ENCODE assay signal across 27 mouse cellular contexts in genomic region chr14:116869996-116870395, GRCm38 (mm10). TPM values are rescaled to one million over a fixed set of nuclear protein-coding genes. Genes with fewer than 3 reads are reported as not detected.
A peak's percentile ranks its signal among the peaks of the same experiment; 100 is the strongest.
DNase-seq lines count a peak whose midpoint lies in the region; ATAC-seq and TF ChIP-seq lines count a peak whose summit lies in the region.
"Had no signal": no experiment of that assay in that cellular context is flagged by ENCODE, and none has a peak within 500 bp of the region (broad histone marks: within the 10 kb centered on the region; RNA-seq: fewer than 3 reads in every experiment).

No protein-coding gene starts in this region.

- H3K36me3 ChIP-seq in ES-E14 (ENCODE audit: control insufficient read depth, insufficient read depth, low read length, poor library complexity, severe bottlenecking) = no peaks in the 10 kb centered on the region
- H3K36me3 ChIP-seq in forebrain, embryonic 13.5 days (ENCODE audit: poor library complexity, severe bottlenecking) = no peaks in the 10 kb centered on the region
- no peaks in the 10 kb centered on the region for H3K36me3 ChIP-seq in liver, embryonic 11.5 days (ENCODE audit: control insufficient read depth, insufficient read depth, low read length)
- H3K36me3 ChIP-seq: G1E had no signal

- no peak overlapping the region for H3K4me3 ChIP-seq in ES-E14 (ENCODE audit: insufficient read depth in 1 of 2, low read depth in 1 of 2, low read length in 2 of 2, poor library complexity in 1 of 2, severe bottlenecking in 1 of 2)
- H3K4me3 ChIP-seq in forebrain, embryonic 13.5 days = no peak overlapping the region
- no peak overlapping the region for H3K4me3 ChIP-seq in liver, embryonic 11.5 days (ENCODE audit: low read depth, low read length)

- no peak overlapping the region for H3K27ac ChIP-seq in ES-E14 (ENCODE audit: insufficient read depth, low read depth, low read length, poor library complexity, severe bottlenecking)
- no peak overlapping the region for H3K27ac ChIP-seq in forebrain, embryonic 13.5 days
- no peak overlapping the region for H3K27ac ChIP-seq in liver, embryonic 11.5 days (ENCODE audit: low read depth, low read length)

- H3K27me3 ChIP-seq in forebrain, embryonic 13.5 days = no peaks in the 10 kb centered on the region
- H3K27me3 ChIP-seq in liver, embryonic 11.5 days (replicated peaks; ENCODE audit: control insufficient read depth, insufficient read depth, low read length) = no peaks in the 10 kb centered on the region
- H3K27me3 ChIP-seq: CH12.LX had no signal

- H3K4me2 ChIP-seq in forebrain, embryonic 13.5 days = no peak overlapping the region
- no peak overlapping the region for H3K4me2 ChIP-seq in liver, embryonic 11.5 days

- H3K9ac ChIP-seq in ES-E14 (ENCODE audit: insufficient read depth, low read depth, low read length, poor library complexity, severe bottlenecking) = no peak overlapping the region
- no peak overlapping the region for H3K9ac ChIP-seq in forebrain, embryonic 13.5 days
- no peak overlapping the region for H3K9ac ChIP-seq in liver, embryonic 11.5 days (ENCODE audit: low read depth, low read length)

- WGBS in forebrain, embryonic 13.5 days = 92% methylated on average over 2 of the region's 2 CpGs
- 83% methylated on average over 2 of the region's 2 CpGs for WGBS in liver, embryonic 11.5 days

- peaks cover 0 to 2% of the 10 kb centered on the region in 2 experiments; a peak in 1 of 4 replicates for H3K4me1 ChIP-seq in ES-E14 (ENCODE audit: control insufficient read depth in 2 of 2, insufficient read depth in 2 of 2, low read length in 2 of 2, poor library complexity in 1 of 2)
- no peaks in the 10 kb centered on the region for H3K4me1 ChIP-seq in forebrain, embryonic 13.5 days
- H3K4me1 ChIP-seq in liver, embryonic 11.5 days (replicated peaks; ENCODE audit: control insufficient read depth, insufficient read depth, low read length) = no peaks in the 10 kb centered on the region

- no peaks in the 10 kb centered on the region for H3K9me3 ChIP-seq in ES-E14 (ENCODE audit: control insufficient read depth, insufficient read depth, low read depth, low read length)
- H3K9me3 ChIP-seq in forebrain, embryonic 13.5 days (replicated peaks) = no peaks in the 10 kb centered on the region; the same call in 1 of the 2 replicates
- no peaks in the 10 kb centered on the region for H3K9me3 ChIP-seq in liver, embryonic 11.5 days (ENCODE audit: control insufficient read depth, low read length)

- no peak for ATAC-seq in erythroid progenitor cell, adult 5-6 weeks (replicated peaks; ENCODE audit: low FRiP score, poor library complexity, severe bottlenecking)
- no peak for ATAC-seq in forebrain, embryonic 13.5 days
- no peak for ATAC-seq in liver, embryonic 11.5 days (replicated peaks; ENCODE audit: low FRiP score)
- ATAC-seq: activated CD4-positive, CD25-positive, alpha-beta regulatory T cell, adult 4 months; CD4-positive, CD25-positive, alpha-beta regulatory T cell, adult 4 months; Patski had no signal

- DNase-seq in ES-CJ7 (ENCODE audit: low read depth, low spot score) = peak; percentile 65
- DNase-seq in ES-E14 (ENCODE audit: low read depth, low spot score) = peak; percentile 28
- peak; percentile 73 for DNase-seq in R1 (ENCODE audit: low read depth, low spot score)
- peak; percentile 72 for DNase-seq in ZHBTc4 (ENCODE audit: low read depth, low spot score)
- no peak for DNase-seq in adrenal gland, postnatal 25 days
- no peak for DNase-seq in liver, embryonic 11.5 days (ENCODE audit: low spot score)
- DNase-seq: adrenal gland, adult 2 months; adrenal gland, adult 8-10 months; adrenal gland, postnatal 10 days; adrenal gland, postnatal 14 days; adrenal gland, postnatal 36 days; B cell, adult 2 months; cerebellum, adult 11 months; cerebellum, adult 11-12 months; cerebellum, adult 18-20 months; cerebellum, adult 2 months; cerebellum, adult 8-10 months; cerebellum, adult 9-10 months; cerebellum, adult 9-11 months had no signal

- in situ Hi-C loops in ES-E14 (cut with MboI; ENCODE audit: low sequenced_read_pairs in 2 of 2, unreplicated experiment in 2 of 2) = no loop called here

TF ChIP-seq in ES-E14, 5 proteins besides CTCF, POLR2A, EP300 and RAD21:
- TF ChIP-seq ZC3H11A (IDR thresholded peaks at IDR 0.05; ENCODE audit: borderline replicate concordance, low read depth, low read length) = no peak
- TF ChIP-seq ZNF384 (IDR thresholded peaks at IDR 0.05; ENCODE audit: low read depth, low read length) = no peak
- TF ChIP-seq CHD2 (IDR thresholded peaks at IDR 0.05; ENCODE audit: low read depth, low read length) = no peak
- no peak for TF ChIP-seq HCFC1 (IDR thresholded peaks at IDR 0.05; ENCODE audit: borderline replicate concordance, insufficient read depth, low read length)
- no peak for TF ChIP-seq MAFK (IDR thresholded peaks at IDR 0.05; ENCODE audit: insufficient read depth, low read depth, low read length)

RNA-seq across cellular contexts. Expression of gene Gpc6, which starts 55.1 kb away (rescaled TPM):
- total RNA-seq in ES-E14 (2012; rRNA removed) = 3.2 and 3.3 TPM in 2 replicates
- not detected in 2 replicates for total RNA-seq in erythroid progenitor cell, adult 5-6 weeks (2015; ENCODE audit: low replicate concordance)
- total RNA-seq in erythroid progenitor cell, adult 5-6 weeks (2017; ENCODE audit: low replicate concordance) = not detected in 2 replicates
- 11.5 and 12.1 TPM in 2 replicates for total RNA-seq in adrenal gland, postnatal 25 days (2021)
- polyA plus RNA-seq in forebrain, embryonic 13.5 days (2015; fragmentation: Nextera tagmentation; extraction: Ambion mirVana) = 20.0 and 24.9 TPM in 2 replicates
- 17.8 and 18.8 TPM in 2 replicates for polyA plus RNA-seq in liver, embryonic 11.5 days (2014; fragmentation: Nextera tagmentation; extraction: Ambion mirVana)
- total RNA-seq: CH12.LX, MEL had no signal
- polyA plus RNA-seq: activated CD4-positive, CD25-positive, alpha-beta regulatory T cell, adult 4 months; G1E had no signal

Comparison
In these comparisons a context has a peak if more than half of its experiments do, and no peak if none do; other contexts are left out.
1. DNase-seq: peak in ES-CJ7 (single experiment), ES-E14 (single experiment), R1 (single experiment) and ZHBTc4 (single experiment); none in adrenal gland, postnatal 25 days (single experiment) and liver, embryonic 11.5 days (single experiment).